Mouse (Mus musculus) spleen, adult 2 months (tissue): ENCODE data around the gene Phactr3.

Experiments
- CTCF ChIP-seq: fragments of 200-500 bp; IDR thresholded peaks from 2 replicates; pipeline ENCODE4 v1.5.1; 2011; ENCODE audit warnings: mild to moderate bottlenecking, inconsistent platforms; ENCODE audit not compliant: insufficient read depth, insufficient read length, insufficient replicate concordance; ENCODE audit errors: extremely low read depth
- POLR2A ChIP-seq: fragments of 200-500 bp; IDR thresholded peaks from 2 replicates; pipeline ENCODE4 v1.6.1; 2011; ENCODE audit warnings: low read depth, low read length, inconsistent platforms

DNA sequence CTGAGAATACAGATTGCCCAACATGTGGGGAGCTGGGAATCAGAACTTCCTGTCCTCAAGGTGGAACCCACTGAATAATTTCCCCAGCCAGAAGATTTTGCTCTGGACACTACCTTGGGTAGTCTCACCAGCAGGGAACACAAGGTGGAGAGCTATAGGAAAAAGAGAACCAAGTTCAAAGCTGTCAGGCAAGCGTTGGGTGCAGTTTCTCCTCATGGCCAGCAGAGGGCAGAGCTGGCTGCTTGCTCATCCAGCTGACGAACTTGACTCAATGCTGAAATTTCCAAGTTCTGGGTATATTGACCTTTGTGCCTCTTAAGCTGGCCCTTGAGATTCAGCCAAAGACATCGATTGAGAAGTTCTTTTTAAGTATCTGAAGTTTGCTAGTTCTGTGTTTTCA is 18.7 kb downstream of the Phactr3 start:
- TF ChIP-seq CTCF (peak; percentile 91), POLR2A (no peak)
